Mouse (Mus musculus) liver, adult 2 months (tissue): ENCODE measurements around the gene Pald1. TPM values are rescaled to one million over a fixed set of nuclear protein-coding genes. Genes with fewer than 3 reads are reported as not detected.

ENCODE experiments used
- DNase-seq: peaks from one replicate; pipeline ENCODE4 v3.0.0-alpha.2; 2011; ENCODE audit warnings: low read depth, low spot score; ENCODE audit errors: extremely low read depth
- H3K27ac ChIP-seq: fragments of 200-500 bp; replicated peaks from 2 replicates; pipeline ENCODE4 v1.5.1; 2012; ENCODE audit warnings: low read depth, mild to moderate bottlenecking, control low read depth, inconsistent platforms, low read length; ENCODE audit not compliant: insufficient read depth
- H3K27me3 ChIP-seq: fragments of 200-500 bp; 2 replicates; pipeline ENCODE4 v1.6.1; 2012; ENCODE audit warnings: mild to moderate bottlenecking, moderate library complexity, low read length, inconsistent platforms; ENCODE audit not compliant: control insufficient read depth, insufficient read depth
- H3K36me3 ChIP-seq: fragments of 200-500 bp; 2 replicates; pipeline ENCODE4 v1.6.1; 2012; ENCODE audit warnings: low read length, inconsistent platforms; ENCODE audit not compliant: control insufficient read depth, insufficient read depth
- H3K4me1 ChIP-seq: fragments of 200-500 bp; 2 replicates; pipeline ENCODE4 v1.6.1; 2011; ENCODE audit warnings: low read length; ENCODE audit not compliant: control insufficient read depth, insufficient read depth
- H3K4me3 ChIP-seq: fragments of 200-500 bp; 2 replicates; pipeline ENCODE4 v1.5.1; 2011; ENCODE audit warnings: low read depth, mild to moderate bottlenecking, control low read depth, low read length, moderate library complexity; ENCODE audit not compliant: insufficient read depth
- H3K79me2 ChIP-seq: fragments of 200-500 bp; 2 replicates; pipeline ENCODE4 v1.6.1; 2012; ENCODE audit warnings: inconsistent platforms, mild to moderate bottlenecking, low read length, moderate library complexity; ENCODE audit not compliant: control insufficient read depth, insufficient read depth
- H3K9ac ChIP-seq: fragments of 200-500 bp; 2 replicates; pipeline ENCODE4 v1.6.1; 2012; ENCODE audit warnings: low read depth, mild to moderate bottlenecking, control low read depth, inconsistent platforms, low read length
- CTCF ChIP-seq: fragments of 200-500 bp; IDR thresholded peaks from 2 replicates; pipeline ENCODE4 v1.5.1; 2011; ENCODE audit warnings: low read depth, low read length, control low read depth
- POLR2A ChIP-seq: fragments of 200-500 bp; IDR thresholded peaks from 2 replicates; pipeline ENCODE4 v1.6.1; 2011; ENCODE audit warnings: low read length, control low read depth; ENCODE audit not compliant: insufficient read depth; ENCODE audit errors: extremely low read depth
- WGBS: fragments of 180-500 bp; shearing (Covaris S2); methylation state at CpG from one replicate; pipeline ENCODE4 v1.1.7; 2018; 5-methylcytosine and 5-hydroxymethylcytosine counted together
- polyA plus RNA-seq: library from polyadenylated mRNA; depleted of rRNA; stranded (reverse); fragments of >200 nt; gene quantifications from 2 replicates; pipeline ENCODE4 v1.2.3, GENCODE M21; 2012
- total RNA-seq: library from RNA; depleted of rRNA; stranded (reverse); fragments of >200 nt; gene quantifications from 2 replicates; pipeline ENCODE4 v1.2.3, GENCODE M21; 2014

The Pald1 gene
- total and polyA plus RNA-seq, 2 experiments = 7.5 to 8.1 TPM

DNA sequence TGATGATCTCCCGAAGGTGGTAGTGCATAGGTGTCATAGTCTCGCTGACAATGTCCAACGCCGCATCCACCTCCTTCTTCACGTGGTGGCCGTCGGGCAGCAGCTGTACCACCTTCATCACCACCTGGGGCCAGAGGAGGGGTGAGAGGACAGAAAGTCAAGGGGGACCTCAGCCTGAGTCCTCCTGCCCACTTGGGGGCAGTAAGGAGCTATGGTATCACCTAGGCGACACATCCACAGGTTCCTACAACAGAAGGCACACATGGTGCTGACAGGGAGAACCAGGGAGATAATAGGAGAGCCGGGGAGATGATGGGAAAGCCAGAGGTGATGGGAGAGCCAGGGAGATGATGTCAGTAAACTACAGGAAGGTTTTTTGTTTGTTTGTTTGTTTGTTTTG is 44.1 kb downstream of the Pald1 start:
- Histone ChIP-seq H3K4me3 (no peak overlapping the region), H3K36me3 (no peaks in the 10 kb centered on the region), H3K4me1 (peaks cover 15% of the 10 kb centered on the region), H3K27me3 (no peaks in the 10 kb centered on the region), H3K9ac (no peak overlapping the region), H3K27ac (no peak overlapping the region), H3K79me2 (no peaks in the 10 kb centered on the region)
- DNase-seq = no peak
- TF ChIP-seq POLR2A (no peak), CTCF (peak; percentile 31; the same call in 1 of the 2 replicates)
- WGBS = 98% methylated on average over 9 of the region's 9 CpGs

DNA sequence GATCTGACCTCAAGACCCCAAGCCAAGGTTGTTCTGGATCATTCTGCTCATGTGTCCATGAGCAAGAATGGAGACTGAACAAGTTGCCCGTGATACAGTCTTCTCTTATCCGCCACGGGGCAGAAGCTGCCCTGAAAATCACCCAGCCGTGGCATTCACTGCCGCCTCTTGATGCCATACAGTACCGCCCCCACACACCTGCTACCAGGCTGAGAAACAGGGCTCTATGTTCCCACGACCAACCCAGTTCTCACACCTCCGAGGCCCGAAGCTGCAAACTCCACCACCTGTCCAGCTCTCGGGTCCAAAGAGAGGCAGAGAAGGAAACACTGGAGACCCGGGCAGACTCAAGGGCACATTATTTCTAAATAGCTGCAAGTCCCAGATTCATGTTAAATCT is 45.7 kb downstream of the Pald1 start:
- 72% methylated on average over 11 of the region's 11 CpGs for WGBS

DNA sequence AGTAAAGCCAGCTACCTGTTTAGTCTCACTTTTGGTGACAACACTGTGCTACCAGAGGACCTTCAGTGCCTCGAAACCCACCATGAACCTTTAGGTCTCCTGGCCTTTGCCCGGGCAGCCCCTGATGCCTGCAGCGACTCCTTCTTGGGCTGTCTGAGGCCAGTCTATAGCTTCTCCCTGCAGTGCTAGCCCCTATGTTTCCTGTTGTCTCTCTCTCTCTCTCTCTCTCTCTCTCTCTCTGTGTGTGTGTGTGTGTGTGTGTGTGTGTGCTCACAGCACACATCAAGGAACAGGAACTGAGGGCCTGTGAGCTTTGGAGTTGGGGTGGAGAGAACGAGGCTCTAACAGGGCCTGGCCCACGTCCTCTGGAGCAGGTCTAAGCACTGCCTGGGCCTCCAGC is 46.7 kb downstream of the Pald1 start:
- 72% methylated on average over 5 of the region's 5 CpGs for WGBS
- no peak for DNase-seq
- Histone ChIP-seq H3K27me3 (no peaks in the 10 kb centered on the region), H3K27ac (no peak overlapping the region), H3K36me3 (no peaks in the 10 kb centered on the region), H3K79me2 (no peaks in the 10 kb centered on the region), H3K4me1 (peaks cover 15% of the 10 kb centered on the region), H3K9ac (no peak overlapping the region), H3K4me3 (no peak overlapping the region)
- TF ChIP-seq POLR2A (no peak), CTCF (no peak)

More for the DNA sequence above, 45.7 kb downstream of the Pald1 start:
- H3K79me2 ChIP-seq = no peaks in the 10 kb centered on the region
- no peak overlapping the region for H3K27ac ChIP-seq
- no peaks in the 10 kb centered on the region for H3K36me3 ChIP-seq
- H3K27me3 ChIP-seq = no peaks in the 10 kb centered on the region
- no peak overlapping the region for H3K9ac ChIP-seq
- no peak for DNase-seq
- H3K4me3 ChIP-seq = no peak overlapping the region
- peaks cover 15% of the 10 kb centered on the region for H3K4me1 ChIP-seq
- TF ChIP-seq POLR2A (no peak), CTCF (no peak)

DNA sequence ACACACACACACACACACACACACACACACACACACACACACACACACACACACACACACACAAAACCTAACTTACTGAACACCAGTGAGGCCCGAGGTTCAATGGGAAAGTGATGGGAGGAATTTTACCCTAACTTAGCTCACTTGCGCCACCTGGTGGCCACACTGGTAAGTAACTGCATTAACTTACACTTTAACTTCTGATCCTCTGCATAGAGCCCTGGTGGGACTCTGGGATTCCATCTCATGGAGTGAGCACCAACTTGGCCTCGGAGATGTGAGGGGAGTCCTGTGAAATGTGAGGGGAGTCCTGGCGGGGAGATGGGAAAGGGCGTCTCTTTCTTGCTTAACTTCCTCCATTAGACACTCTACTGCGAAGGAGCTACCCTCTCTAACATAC is 47.2 kb downstream of the Pald1 start:
- Histone ChIP-seq H3K4me3 (no peak overlapping the region), H3K79me2 (no peaks in the 10 kb centered on the region), H3K27ac (no peak overlapping the region), H3K9ac (no peak overlapping the region), H3K4me1 (peaks cover 14% of the 10 kb centered on the region), H3K27me3 (no peaks in the 10 kb centered on the region), H3K36me3 (no peaks in the 10 kb centered on the region)
- peak; percentile 61 for DNase-seq
- 27% methylated on average over 6 of the region's 6 CpGs for WGBS
- TF ChIP-seq POLR2A (no peak), CTCF (peak; percentile 64)

- Histone ChIP-seq H3K27ac (no peak overlapping the region), H3K4me3 (no peak overlapping the region), H3K27me3 (no peaks in the 10 kb centered on the region), H3K4me1 (0 out of 2 replicates have a peak, but pooled peaks cover 2% of the 10 kb centered on the region), H3K79me2 (no peaks in the 10 kb centered on the region), H3K36me3 (no peaks in the 10 kb centered on the region), H3K9ac (no peak overlapping the region)
- 78% methylated on average over 7 of the region's 7 CpGs for WGBS
- no peak for DNase-seq
- no peak for TF ChIP-seq POLR2A
- no peak for TF ChIP-seq CTCF
Observed at GRCm38 (mm10) chr10:61334545-61334944, 48.8 kb downstream of the Pald1 start.

- TF ChIP-seq POLR2A (no peak), CTCF (no peak)
- Histone ChIP-seq H3K9ac (no peak overlapping the region), H3K27me3 (no peaks in the 10 kb centered on the region), H3K79me2 (no peaks in the 10 kb centered on the region), H3K4me3 (no peak overlapping the region), H3K36me3 (no peaks in the 10 kb centered on the region), H3K27ac (no peak overlapping the region), H3K4me1 (peaks cover 12% of the 10 kb centered on the region)
- WGBS = 87% methylated on average over 5 of the region's 5 CpGs
- DNase-seq = no peak
Observed at GRCm38 (mm10) chr10:61331046-61331445, 52.3 kb downstream of the Pald1 start.
